ENCODE assay signal across 5 mouse cellular contexts in the genomic region with DNA sequence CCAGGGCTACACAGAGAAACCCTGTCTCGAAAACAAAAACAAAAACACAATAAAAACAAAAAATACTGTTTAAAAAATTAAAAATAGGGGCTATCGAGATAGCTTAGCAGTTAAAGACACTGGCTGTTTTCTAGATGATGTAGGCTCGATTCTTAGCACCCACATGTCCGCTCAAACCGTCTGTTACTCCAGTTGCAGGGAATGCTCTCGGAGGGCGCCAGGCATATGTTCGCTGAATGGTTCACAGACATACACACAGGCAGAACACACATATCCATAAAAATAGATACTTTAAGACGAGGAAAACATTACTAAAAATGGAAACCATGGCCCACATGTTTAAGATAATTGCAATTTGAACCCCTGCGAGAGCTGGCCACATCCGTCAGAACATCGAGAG.
"Had no signal": no experiment of that assay in that cellular context is flagged by ENCODE, and none has a peak within 500 bp of the region (broad histone marks: within the 10 kb centered on the region; RNA-seq: fewer than 3 reads in every experiment).

No protein-coding gene starts in this region.

- DNase-seq: right cerebral cortex, adult 18-20 months; right cerebral cortex, postnatal 14 days; right cerebral cortex, postnatal 25 days; right cerebral cortex, postnatal 4 days; thymus, adult 18-20 months had no signal
